Mouse (Mus musculus): ENCODE measurements around the gene Zfp629.

Gene Zfp629

DNA sequence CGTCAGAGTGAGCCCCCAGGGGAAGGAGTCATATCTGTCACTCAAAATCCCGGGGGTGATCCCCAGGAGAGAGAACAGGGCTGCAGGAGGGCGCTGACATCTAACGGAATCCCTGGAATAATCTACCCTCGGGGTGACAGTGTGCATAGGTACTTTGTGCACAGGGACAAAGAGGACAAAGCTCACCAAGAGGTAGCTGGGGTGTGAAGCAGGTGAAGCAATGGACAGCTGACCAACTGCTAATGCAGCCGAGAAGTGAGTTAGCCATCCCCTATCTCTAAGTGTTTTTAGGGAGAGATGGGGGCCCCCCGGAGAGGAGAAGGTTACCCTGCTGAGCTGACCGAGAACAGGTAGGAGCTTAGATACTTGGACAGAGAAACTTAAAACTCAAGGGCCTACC, 1.5 kb downstream of the Zfp629 start:
- no peak for DNase-seq

DNA sequence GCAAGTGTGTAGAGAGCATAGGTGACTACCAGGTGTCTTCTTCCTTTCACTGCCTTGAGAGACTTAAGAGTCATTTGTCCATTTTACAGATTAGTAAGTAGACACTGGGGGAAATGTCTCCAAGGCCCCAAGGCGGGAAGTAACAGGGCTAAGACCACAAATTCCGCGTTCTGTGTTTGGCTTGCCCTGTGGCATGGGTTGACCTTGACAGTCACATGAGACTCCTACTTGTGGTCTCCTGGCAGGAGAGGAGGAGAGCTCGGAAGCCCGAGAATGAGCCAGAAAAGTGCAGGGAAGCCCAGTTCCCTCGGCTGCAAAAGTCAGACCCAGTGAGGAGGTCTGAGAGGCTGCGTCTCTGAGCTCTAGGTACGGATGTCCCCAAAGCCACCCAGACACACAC, 2.1 kb downstream of the Zfp629 start:
- peak in 1 of 2 experiments; percentile 5 for DNase-seq

DNA sequence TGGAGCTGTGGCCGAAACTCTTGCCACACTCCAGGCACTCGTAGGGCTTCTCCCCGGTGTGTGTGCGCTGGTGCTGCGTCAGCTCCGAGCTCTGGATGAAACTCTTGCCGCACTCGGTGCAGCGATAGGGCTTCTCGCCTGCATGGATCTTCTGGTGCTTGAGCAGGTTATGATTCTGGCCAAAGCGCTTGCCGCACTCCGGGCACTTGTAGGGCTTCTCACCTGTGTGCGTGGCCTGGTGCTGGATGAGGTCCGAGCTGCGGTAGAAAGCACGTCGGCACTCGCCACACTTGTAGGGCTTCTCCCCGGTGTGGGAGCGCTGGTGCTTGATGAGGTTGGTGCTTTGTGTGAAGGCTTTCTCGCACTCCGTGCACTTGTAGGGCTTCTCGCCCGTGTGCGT, 4.0 kb downstream of the Zfp629 start:
- peak in 1 of 2 experiments; percentile 11 for DNase-seq

DNA sequence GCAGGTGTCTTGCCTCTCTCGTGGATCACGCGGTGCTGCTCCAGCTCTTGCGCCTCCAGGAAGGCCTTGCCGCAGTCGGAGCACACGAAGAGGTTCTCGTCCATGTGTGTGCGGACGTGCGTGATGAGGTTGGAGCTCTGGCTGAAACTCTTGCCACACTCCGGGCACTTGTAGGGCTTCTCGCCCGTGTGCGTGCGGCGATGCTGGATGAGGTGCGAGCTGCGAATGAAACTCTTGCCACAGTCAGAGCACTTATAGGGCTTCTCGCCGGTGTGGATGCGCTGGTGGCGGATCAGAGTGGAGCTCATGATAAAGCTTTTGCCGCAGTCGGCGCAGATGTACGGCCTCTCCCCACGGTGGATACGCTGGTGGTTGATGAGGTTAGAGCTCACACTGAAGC, 4.6 kb downstream of the Zfp629 start:
- peak in 1 of 2 experiments; percentile 1 for DNase-seq

DNA sequence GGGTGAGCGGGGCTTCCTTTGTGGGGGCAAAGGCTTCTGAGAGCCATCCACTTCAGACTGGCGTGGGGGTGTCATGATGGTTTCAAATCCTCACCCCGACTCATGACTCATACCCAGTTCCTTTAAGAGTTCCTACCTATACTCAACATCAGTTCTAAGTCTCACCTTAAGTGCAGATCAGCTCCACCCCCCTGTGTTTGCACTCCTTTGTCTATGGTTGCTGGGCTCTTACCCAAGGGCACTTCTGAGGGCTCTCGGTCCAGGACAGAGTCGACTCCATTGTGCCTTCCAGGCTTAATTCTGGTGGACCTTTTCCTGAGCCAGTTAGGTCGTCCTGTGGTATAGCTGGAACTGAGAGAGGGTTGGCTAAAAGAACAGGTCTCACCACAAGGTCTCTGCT, 8.4 kb downstream of the Zfp629 start:
- no peak for DNase-seq

DNA sequence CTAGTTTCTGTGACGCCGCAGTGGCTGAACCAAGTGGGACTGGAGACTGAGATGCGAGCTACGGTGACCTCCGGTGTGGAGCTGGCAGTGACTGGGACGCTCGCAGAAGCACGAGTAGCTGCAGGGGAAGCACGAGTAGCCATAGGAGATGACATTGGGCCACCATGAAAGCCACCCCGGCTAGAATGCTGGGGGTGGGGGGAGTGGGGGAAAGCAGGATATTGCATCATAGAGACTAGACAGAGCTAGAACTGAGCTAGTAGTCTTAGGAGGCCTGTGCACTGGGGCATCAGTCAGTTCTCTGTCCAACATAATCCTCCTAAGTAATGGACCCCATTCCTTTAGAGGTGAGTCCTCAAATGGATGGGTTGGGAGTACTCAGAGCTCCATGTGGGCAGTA, 11.3 kb downstream of the Zfp629 start:
- DNase-seq, result no peak

- no peak for DNase-seq
These were observed 12.7 kb downstream of the Zfp629 start for GRCm38 (mm10) chr7:127602903-127603302.

DNA sequence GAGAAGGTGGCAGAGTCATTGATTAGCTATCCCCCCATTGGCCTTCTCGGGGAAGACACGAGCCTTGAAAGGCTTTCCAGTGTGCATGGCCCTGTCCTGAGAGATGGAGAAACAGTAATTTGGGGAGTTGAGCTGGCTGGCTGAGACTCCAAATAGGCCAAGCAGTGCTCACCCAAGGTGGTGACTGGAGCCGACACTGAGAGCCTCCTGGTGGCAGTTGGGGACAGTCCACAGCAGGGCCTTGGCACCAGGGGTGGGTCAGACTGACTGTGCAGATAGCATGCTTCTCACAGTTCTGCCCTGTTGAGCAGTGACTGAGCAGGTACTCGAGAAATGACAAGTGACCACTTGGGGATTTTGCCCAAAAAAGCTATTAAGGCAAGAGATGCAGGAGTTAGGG, 13.9 kb downstream of the Zfp629 start:
- no peak for DNase-seq

GRCm38 (mm10) chr7:127600612-127601011, 15.0 kb downstream of the Zfp629 start:
- no peak for DNase-seq

GRCm38 (mm10) chr7:127596747-127597146, 18.9 kb downstream of the Zfp629 start:
- no peak for DNase-seq

- DNase-seq, result no peak
These were observed 23.0 kb downstream of the Zfp629 start for GRCm38 (mm10) chr7:127592575-127592974.

DNA sequence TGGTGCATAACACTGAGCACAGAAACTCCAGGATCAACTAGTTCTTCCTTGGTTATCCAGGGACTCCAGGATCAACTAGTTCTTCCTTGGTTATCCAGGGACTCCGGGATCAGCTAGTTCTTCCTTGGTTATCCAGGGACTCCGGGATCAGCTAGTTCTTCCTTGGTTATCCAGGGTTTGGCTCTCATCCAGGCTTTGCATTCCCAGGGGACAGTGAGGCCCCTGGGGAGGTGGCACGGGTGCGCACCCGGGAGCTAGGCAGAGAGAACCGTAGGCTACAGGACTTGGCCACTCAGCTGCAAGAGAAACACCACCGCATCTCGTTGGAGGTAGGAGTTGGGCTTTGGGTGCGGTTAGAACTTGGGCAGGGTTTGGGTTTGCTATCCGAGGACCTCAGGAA, 24.5 kb downstream of the Zfp629 start:
- no peak for DNase-seq

DNA sequence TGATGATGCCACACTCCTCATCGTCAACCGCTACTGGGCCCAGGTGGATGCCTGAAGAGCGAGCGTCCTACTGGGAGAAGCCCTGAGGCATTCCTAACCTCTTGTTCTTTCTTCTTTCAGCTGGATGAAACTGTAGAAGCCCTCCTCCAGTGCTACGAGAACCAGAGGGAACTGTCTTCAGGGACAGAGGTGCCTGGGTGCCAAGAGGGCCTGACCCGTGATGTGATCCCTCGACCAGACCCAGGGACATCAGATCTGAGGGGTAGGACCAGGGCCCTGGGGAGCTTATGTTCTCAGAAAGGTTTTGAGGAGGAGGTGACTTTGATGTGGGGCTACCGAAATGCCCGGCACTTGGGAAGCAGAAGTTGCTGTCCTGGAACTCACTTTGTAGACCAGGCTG, 26.0 kb downstream of the Zfp629 start:
- DNase-seq, result no peak

DNA sequence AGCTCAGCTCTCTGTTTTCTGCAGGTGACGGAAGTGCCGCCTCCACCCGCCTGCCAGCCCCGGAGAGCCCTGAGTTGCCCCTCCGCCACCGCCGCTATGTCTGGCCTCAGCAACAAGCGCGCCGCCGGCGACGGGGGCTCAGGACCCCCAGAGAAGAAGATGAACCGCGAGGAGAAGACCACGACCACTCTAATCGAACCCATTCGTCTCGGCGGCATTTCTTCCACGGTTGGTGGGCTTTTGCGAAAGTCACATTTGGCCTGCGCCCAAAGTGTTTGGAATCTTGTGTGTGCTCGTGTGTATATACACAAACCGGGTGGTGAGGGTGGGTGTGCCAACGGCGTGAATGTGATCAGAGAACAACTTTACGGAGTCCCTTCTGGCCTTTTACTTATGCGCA, 26.7 kb downstream of the Zfp629 start:
- DNase-seq, result peak in 1 of 2 experiments; percentile 50

- peak; percentile 89 to 91 for DNase-seq
These were observed 27.4 kb downstream of the Zfp629 start, which contains the start of the genes Ccdc189 and Rnf40 for GRCm38 (mm10) chr7:127588011-127588871. Ccdc189 (minus strand) TSS chr7:127588595. Rnf40 (plus strand) TSS chr7:127588767.

GRCm38 (mm10) chr7:127587196-127587595, 28.4 kb downstream of the Zfp629 start:
- no peak for DNase-seq

- DNase-seq, result no peak
These were observed 29.4 kb downstream of the Zfp629 start for GRCm38 (mm10) chr7:127586149-127586548.

DNA sequence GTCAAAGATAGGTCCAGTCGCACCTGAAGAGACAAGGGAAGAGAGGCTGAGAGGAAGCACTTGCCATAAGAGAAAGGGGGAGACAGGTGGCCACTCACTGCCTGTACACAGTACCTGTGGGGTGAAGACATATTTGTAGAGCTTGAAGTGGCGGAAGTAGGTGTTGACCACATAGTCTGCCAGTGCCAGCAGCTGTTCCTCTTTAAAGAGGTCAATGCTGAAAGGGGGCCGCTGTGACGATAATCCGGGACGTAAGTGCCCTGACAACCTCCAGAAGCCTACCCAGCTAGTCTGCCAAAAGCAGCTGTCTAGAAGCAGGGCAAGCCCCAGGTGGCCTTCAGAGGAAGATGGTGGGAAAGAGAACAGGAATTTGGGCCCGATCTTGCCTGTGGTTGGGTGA, 30.6 kb downstream of the Zfp629 start:
- DNase-seq, result no peak

GRCm38 (mm10) chr7:127583260-127583659, 32.3 kb downstream of the Zfp629 start:
- no peak for DNase-seq

- DNase-seq, result peak in 1 of 2 experiments; percentile 17
These were observed 41.5 kb downstream of the Zfp629 start for GRCm38 (mm10) chr7:127574115-127574514.

GRCm38 (mm10) chr7:127573503-127574008, 42.0 kb downstream of the Zfp629 start:
- peak; percentile 44 to 55 for DNase-seq

DNA sequence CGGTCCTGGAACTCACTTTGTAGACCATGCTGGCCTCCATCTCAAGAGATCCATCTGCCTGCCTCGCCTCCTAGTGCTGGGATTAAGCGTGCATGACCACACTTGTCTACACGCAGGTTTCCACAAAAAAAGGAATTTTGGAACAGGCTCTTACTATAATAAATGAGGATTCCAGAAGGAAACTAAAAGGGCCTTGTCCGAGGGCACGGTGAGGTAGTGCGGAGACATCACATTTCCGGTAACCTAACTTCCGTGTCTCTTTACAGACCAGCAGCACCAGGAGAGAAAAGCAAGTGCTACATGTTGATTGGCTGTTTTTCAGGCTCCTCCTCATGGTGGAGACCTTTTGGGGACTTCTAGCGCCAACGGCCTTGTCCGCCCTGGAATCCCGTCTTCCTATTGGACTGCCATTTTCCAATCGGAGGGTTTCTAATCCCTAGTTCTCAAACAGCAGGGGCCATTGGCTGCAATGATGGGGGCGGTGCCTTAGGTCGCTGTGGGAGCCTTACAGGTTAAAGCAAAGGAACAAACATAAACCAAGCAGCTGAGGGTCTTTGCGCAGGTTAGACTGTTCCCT, 42.6 kb downstream of the Zfp629 start, which contains the start of gene Phkg2:
Gene Phkg2, plus strand, starts transcription at position 446 of the 577 bp plus-strand sequence.
- peak; percentile 87 to 90 for DNase-seq

DNA sequence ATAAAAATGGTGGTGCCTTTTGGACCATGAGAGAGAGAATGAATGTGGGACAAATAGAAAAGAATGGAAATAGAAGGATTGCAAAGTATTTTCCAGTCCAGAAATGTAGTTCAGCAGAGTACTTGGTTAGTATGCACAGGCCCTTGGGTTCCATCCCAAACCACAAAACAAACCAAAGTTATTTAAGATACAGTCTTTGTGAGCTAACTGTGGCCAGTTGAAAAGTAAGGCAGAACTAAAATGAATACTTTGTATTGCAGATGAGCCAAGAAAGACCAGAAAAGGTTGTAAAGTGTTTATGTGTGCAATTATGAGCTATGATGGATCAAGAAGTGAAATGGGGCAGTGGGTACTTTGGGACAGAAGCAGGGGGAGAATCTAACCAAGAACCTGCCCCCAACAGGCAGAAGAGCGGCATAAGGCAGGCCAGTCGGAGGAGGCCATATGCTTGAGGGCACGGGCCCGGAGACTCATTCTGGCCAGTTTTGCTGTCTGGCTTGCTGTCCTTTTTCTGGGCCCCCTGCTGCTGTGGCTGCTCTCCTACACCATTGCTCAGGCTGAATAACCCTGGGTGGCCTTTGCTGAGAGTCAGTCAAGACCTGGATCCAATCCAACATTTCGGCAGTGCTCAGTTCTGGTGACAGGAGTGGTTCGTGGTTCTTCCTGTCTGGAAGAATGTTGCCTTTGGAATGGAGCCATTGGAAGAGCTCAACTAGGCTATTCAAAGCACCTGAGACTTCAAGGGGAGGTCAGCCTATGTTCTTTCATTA, 51.0 kb downstream of the Zfp629 start:
- DNase-seq, result peak; percentile 95 to 97

Data from cerebellum, postnatal 25 days (tissue).